Mouse (Mus musculus) fat pad, adult 2 months (tissue): ENCODE results near the gene Hmox1.

ENCODE experiments used
- DNase-seq: peaks from one replicate; pipeline ENCODE4 v3.0.0-alpha.2; 2011; ENCODE audit warnings: low read depth, low spot score; ENCODE audit errors: extremely low read depth

Hmox1 gene

GRCm38 (mm10) chr8:75093399-75094156 lies at the start of gene Hmox1:
Hmox1 (plus strand) TSS chr8:75093621.
- DNase-seq = peak; percentile 50

- no peak for DNase-seq
Measured at GRCm38 (mm10) chr8:75046303-75046702, 47.1 kb upstream of the Hmox1 start.

- DNase-seq = no peak
Measured at GRCm38 (mm10) chr8:75047784-75048183, 45.6 kb upstream of the Hmox1 start.

- no peak for DNase-seq
Measured at GRCm38 (mm10) chr8:75053342-75053741, 40.1 kb upstream of the Hmox1 start.

GRCm38 (mm10) chr8:75055673-75056072 lies 37.7 kb upstream of the Hmox1 start:
- no peak for DNase-seq

- DNase-seq = no peak
Measured at GRCm38 (mm10) chr8:75060022-75060421, 33.4 kb upstream of the Hmox1 start.

GRCm38 (mm10) chr8:75060815-75061214 lies 32.6 kb upstream of the Hmox1 start:
- DNase-seq = no peak

- no peak for DNase-seq
Measured at GRCm38 (mm10) chr8:75063290-75063689, 30.1 kb upstream of the Hmox1 start.

GRCm38 (mm10) chr8:75064790-75065189 lies 28.6 kb upstream of the Hmox1 start:
- no peak for DNase-seq

- DNase-seq = no peak
Measured at GRCm38 (mm10) chr8:75067287-75067686, 26.1 kb upstream of the Hmox1 start.

GRCm38 (mm10) chr8:75070297-75070696 lies 23.1 kb upstream of the Hmox1 start:
- DNase-seq = no peak

GRCm38 (mm10) chr8:75071627-75072346 lies 21.6 kb upstream of the Hmox1 start:
- no peak for DNase-seq

GRCm38 (mm10) chr8:75074876-75075275 lies 18.5 kb upstream of the Hmox1 start:
- no peak for DNase-seq

GRCm38 (mm10) chr8:75078215-75078614 lies 15.2 kb upstream of the Hmox1 start:
- DNase-seq = no peak

GRCm38 (mm10) chr8:75078851-75079250 lies 14.6 kb upstream of the Hmox1 start:
- DNase-seq = no peak

- DNase-seq = no peak
Measured at GRCm38 (mm10) chr8:75081364-75082040, 11.9 kb upstream of the Hmox1 start.

- DNase-seq = no peak
Measured at GRCm38 (mm10) chr8:75082181-75082805, 11.1 kb upstream of the Hmox1 start.

- DNase-seq = peak; percentile 49
Measured at GRCm38 (mm10) chr8:75083846-75084245, 9.6 kb upstream of the Hmox1 start.

- DNase-seq = no peak
Measured at GRCm38 (mm10) chr8:75084382-75085064, 8.9 kb upstream of the Hmox1 start.

GRCm38 (mm10) chr8:75086002-75086401 lies 7.4 kb upstream of the Hmox1 start:
- no peak for DNase-seq

- DNase-seq = no peak
Measured at GRCm38 (mm10) chr8:75087127-75087526, 6.3 kb upstream of the Hmox1 start.
